Mouse (Mus musculus) small intestine, adult 2 months (tissue): ENCODE results near the gene Clec4g. TPM values are rescaled to one million over a fixed set of nuclear protein-coding genes. Genes with fewer than 3 reads are reported as not detected.
"Not testable (repeated sequence)": the region's sequence is repeated elsewhere in the genome, so short reads cannot be mapped to it uniquely, and the experiment has no call there.

ENCODE experiments used
- H3K27ac ChIP-seq: fragments of 200-500 bp; 2 replicates; pipeline ENCODE4 v1.5.1; 2012; ENCODE audit warnings: low read depth, low read length, control low read depth, inconsistent platforms; ENCODE audit not compliant: insufficient read depth
- H3K27me3 ChIP-seq: fragments of 200-500 bp; 2 replicates; pipeline ENCODE4 v1.6.1; 2012; ENCODE audit warnings: mild to moderate bottlenecking, moderate library complexity, low read length, inconsistent platforms; ENCODE audit not compliant: control insufficient read depth, insufficient read depth
- H3K36me3 ChIP-seq: fragments of 200-500 bp; 2 replicates; pipeline ENCODE4 v1.6.1; 2012; ENCODE audit warnings: mild to moderate bottlenecking, low read length, control low read depth, inconsistent platforms; ENCODE audit not compliant: control insufficient read depth, insufficient read depth
- H3K4me1 ChIP-seq: fragments of 200-500 bp; 2 replicates; pipeline ENCODE4 v1.6.1; 2012; ENCODE audit warnings: low read length, inconsistent platforms, mixed read lengths; ENCODE audit not compliant: control insufficient read depth, insufficient read depth, insufficient read length
- H3K4me3 ChIP-seq: fragments of 200-500 bp; 2 replicates; pipeline ENCODE4 v1.5.1; 2012; ENCODE audit warnings: low read depth, mild to moderate bottlenecking, control low read depth, inconsistent platforms, low read length, moderate library complexity
- CTCF ChIP-seq: fragments of 200-500 bp; IDR thresholded peaks from 2 replicates; pipeline ENCODE4 v1.5.1; 2012; ENCODE audit warnings: low read depth, mild to moderate bottlenecking, control low read depth, inconsistent platforms, low read length, moderate library complexity, mixed read lengths; ENCODE audit not compliant: insufficient replicate concordance, insufficient read length; ENCODE audit errors: extremely low read depth
- POLR2A ChIP-seq: fragments of 200-500 bp; IDR thresholded peaks from 2 replicates; pipeline ENCODE4 v1.6.1; 2012; ENCODE audit warnings: low read depth, mild to moderate bottlenecking, control low read depth, inconsistent platforms, low read length, moderate library complexity
- WGBS: fragments of 180-500 bp; shearing (Covaris S2); methylation state at CpG from one replicate; pipeline ENCODE4 v1.1.7; 2018; 5-methylcytosine and 5-hydroxymethylcytosine counted together
- polyA plus RNA-seq: library from polyadenylated mRNA; depleted of rRNA; stranded (reverse); fragments of >200 nt; gene quantifications from 2 replicates; pipeline ENCODE4 v1.2.3, GENCODE M21; 2012; rRNA removed

Gene Clec4g
- 0.11 TPM in 1 of 2 replicates, not detected in the other for polyA plus RNA-seq

GRCm38 (mm10) chr8:3720551-3720950 is at the start of gene Clec4g:
Clec4g (minus strand) TSS chr8:3720651.
- H3K36me3 ChIP-seq, result no peaks in the 10 kb centered on the region
- WGBS, result 69% methylated on average over 5 of the region's 5 CpGs
- no peak within 1 kb of the TSS for H3K4me3 ChIP-seq
- no peaks in the 10 kb centered on the region for H3K27me3 ChIP-seq
- H3K4me1 ChIP-seq, result no peaks in the 10 kb centered on the region
- H3K27ac ChIP-seq, result no peak within 1 kb of the TSS
- no peak for TF ChIP-seq POLR2A

GRCm38 (mm10) chr8:3768641-3769040 is 48.2 kb upstream of the Clec4g start:
- H3K4me3 ChIP-seq, H3K4me1 ChIP-seq, H3K36me3 ChIP-seq, H3K27ac ChIP-seq, H3K27me3 ChIP-seq: not testable (repeated sequence)
- 70% methylated on average over 5 of the region's 5 CpGs for WGBS

- Histone ChIP-seq H3K4me3 (no peak overlapping the region), H3K4me1 (no peaks in the 10 kb centered on the region), H3K36me3 (no peaks in the 10 kb centered on the region), H3K27ac (no peak overlapping the region), H3K27me3 (no peaks in the 10 kb centered on the region)
- no peak for TF ChIP-seq CTCF
- TF ChIP-seq POLR2A, result no peak
- 75% methylated on average over 18 of the region's 18 CpGs for WGBS
Measured at GRCm38 (mm10) chr8:3754261-3754850, 33.9 kb upstream of the Clec4g start.

DNA sequence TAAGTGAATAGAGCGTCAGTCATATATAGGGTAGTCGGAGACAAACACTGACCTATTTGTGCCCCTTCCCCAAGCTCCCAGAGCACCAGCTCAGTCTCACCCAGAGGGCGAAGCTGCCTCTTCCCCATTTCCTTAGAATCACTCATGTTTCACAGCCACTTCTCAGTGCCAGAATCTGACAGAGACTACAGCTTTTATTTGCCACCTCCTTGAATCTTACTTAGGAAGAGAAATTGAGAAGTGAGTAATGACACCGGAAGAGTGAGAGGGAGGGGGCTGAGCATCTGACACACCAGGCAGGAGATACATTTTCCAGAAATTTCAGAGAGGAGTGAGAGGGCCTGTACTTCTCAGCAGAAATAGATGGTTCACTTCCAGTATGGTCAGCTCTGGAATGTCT is 28.3 kb upstream of the Clec4g start, which contains the start of gene Cd209a:
Cd209a (minus strand) TSS at position 224 of the 400 bp plus-strand sequence.
- Histone ChIP-seq H3K4me3 (no peak within 1 kb of the TSS), H3K27me3 (no peaks in the 10 kb centered on the region), H3K27ac (no peak within 1 kb of the TSS), H3K4me1 (no peaks in the 10 kb centered on the region), H3K36me3 (no peaks in the 10 kb centered on the region)
- WGBS, result 85% methylated on average over 4 of the region's 4 CpGs
- TF ChIP-seq CTCF (no peak), POLR2A (no peak)

DNA sequence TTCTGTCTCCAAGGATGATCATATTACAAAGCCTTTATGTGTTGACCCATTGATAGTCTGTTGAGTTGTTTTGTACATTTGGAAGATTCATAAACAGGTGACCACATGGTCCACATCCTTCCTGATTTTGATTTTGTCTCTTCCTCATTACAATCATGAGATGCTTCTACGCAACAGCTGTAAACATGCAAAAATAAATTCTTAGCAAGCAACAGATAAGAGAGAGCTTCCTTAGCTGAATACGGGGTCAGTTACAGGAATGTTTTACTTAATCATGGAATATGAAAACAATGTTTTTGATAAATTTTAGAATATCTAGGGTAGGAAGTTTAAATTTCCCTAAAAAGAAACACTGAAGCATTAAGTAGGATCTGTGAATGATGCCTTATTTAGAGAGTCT is 16.5 kb upstream of the Clec4g start:
- TF ChIP-seq CTCF (no peak), POLR2A (no peak)
- H3K36me3 ChIP-seq, result no peaks in the 10 kb centered on the region
- H3K4me3 ChIP-seq, result no peak overlapping the region
- H3K4me1 ChIP-seq, result no peaks in the 10 kb centered on the region
- H3K27me3 ChIP-seq, result no peaks in the 10 kb centered on the region
- 82% methylated on average over 2 of the region's 2 CpGs for WGBS
- no peak overlapping the region for H3K27ac ChIP-seq

DNA sequence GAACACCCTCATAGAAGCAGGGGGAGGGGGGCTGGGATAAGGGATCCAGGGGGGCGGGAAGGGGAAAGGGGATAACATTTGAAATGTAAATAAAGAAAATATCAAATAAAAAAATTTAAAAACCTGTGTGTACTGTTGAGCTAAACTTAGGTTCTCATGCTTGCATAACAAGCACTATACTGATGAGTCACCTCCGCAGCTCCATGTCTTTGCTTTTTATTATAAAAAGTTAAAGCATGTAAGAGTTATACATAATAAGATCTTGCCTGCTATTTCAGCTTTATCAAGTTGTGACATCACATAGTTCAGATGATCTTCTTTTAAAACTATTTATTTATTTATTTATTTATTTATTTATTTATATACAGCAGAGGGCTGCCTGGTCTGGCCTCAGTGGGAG is 15.1 kb upstream of the Clec4g start:
- no peak overlapping the region for H3K4me3 ChIP-seq
- no peak for TF ChIP-seq POLR2A
- no peak for TF ChIP-seq CTCF
- H3K27me3 ChIP-seq, result no peaks in the 10 kb centered on the region
- 94% methylated on average over 2 of the region's 2 CpGs for WGBS
- no peaks in the 10 kb centered on the region for H3K36me3 ChIP-seq
- no peak overlapping the region for H3K27ac ChIP-seq
- no peaks in the 10 kb centered on the region for H3K4me1 ChIP-seq

- Histone ChIP-seq H3K36me3 (no peaks in the 10 kb centered on the region), H3K27ac (no peak overlapping the region), H3K4me1 (no peaks in the 10 kb centered on the region), H3K4me3 (no peak overlapping the region), H3K27me3 (no peaks in the 10 kb centered on the region)
- 53% methylated on average over 1 of the region's 1 CpGs for WGBS
- TF ChIP-seq POLR2A (no peak), CTCF (no peak)
Measured at GRCm38 (mm10) chr8:3734084-3734483, 13.6 kb upstream of the Clec4g start.

- H3K27ac ChIP-seq, result no peak overlapping the region
- H3K27me3 ChIP-seq, result no peaks in the 10 kb centered on the region
- TF ChIP-seq POLR2A (no peak), CTCF (no peak)
- no peak overlapping the region for H3K4me3 ChIP-seq
- no peaks in the 10 kb centered on the region for H3K4me1 ChIP-seq
- 11% methylated on average over 1 of the region's 1 CpGs for WGBS
- H3K36me3 ChIP-seq, result no peaks in the 10 kb centered on the region
Measured at GRCm38 (mm10) chr8:3721041-3721440, 590 bp upstream of the Clec4g start.
